Mouse (Mus musculus) lung, postnatal 0 days (tissue): ENCODE results near the gene Gm8660. TPM values are rescaled to one million over a fixed set of nuclear protein-coding genes. Genes with fewer than 3 reads are reported as not detected.
"Not testable (repeated sequence)": the region's sequence is repeated elsewhere in the genome, so short reads cannot be mapped to it uniquely, and the experiment has no call there.

ENCODE experiments used
- ATAC-seq: fragments of 200-750 bp; cut with Nextera tagmentation; 2 replicates; pipeline ENCODE4 v1.8.0; 2017; ENCODE audit warnings: moderate library complexity
- DNase-seq: peaks from one replicate; pipeline ENCODE4 v3.0.0-alpha.2; 2016; ENCODE audit warnings: low spot score
- H3K27ac ChIP-seq: fragments of 300-500 bp; sonication (generic); 2 replicates; pipeline ENCODE4 v1.5.1; 2014; ENCODE audit warnings: antibody characterized with exemption, mild to moderate bottlenecking, low read length, mixed read lengths
- H3K27me3 ChIP-seq: fragments of 300-500 bp; sonication (generic); replicated peaks from 2 replicates; pipeline ENCODE4 v1.6.1; 2014; ENCODE audit warnings: low read length, mixed read lengths; ENCODE audit not compliant: insufficient read depth
- H3K36me3 ChIP-seq: fragments of 300-500 bp; sonication (generic); 2 replicates; pipeline ENCODE4 v1.6.1; 2014; ENCODE audit warnings: low read length, mixed read lengths; ENCODE audit not compliant: insufficient read depth
- H3K4me1 ChIP-seq: fragments of 300-500 bp; sonication (generic); 2 replicates; pipeline ENCODE4 v1.6.1; 2014; ENCODE audit warnings: antibody characterized with exemption, low read depth, low read length, mixed read lengths; ENCODE audit not compliant: insufficient read depth
- H3K4me2 ChIP-seq: fragments of 300-500 bp; sonication (generic); replicated peaks from 2 replicates; pipeline ENCODE4 v1.6.1; 2014; ENCODE audit warnings: low read depth, mild to moderate bottlenecking, low read length, moderate library complexity, mixed read lengths
- H3K4me3 ChIP-seq: fragments of 300-500 bp; sonication (generic); 2 replicates; pipeline ENCODE4 v1.5.1; 2014; ENCODE audit warnings: low read depth, low read length
- H3K9ac ChIP-seq: fragments of 300-500 bp; sonication (generic); replicated peaks from 2 replicates; pipeline ENCODE4 v1.6.1; 2014; ENCODE audit warnings: low read depth, mild to moderate bottlenecking
- H3K9me3 ChIP-seq: fragments of 300-500 bp; sonication (generic); 2 replicates; pipeline ENCODE4 v1.6.1; 2016; ENCODE audit warnings: low read length, mixed read lengths
- WGBS: fragments of 180-500 bp; shearing (Covaris S2); extraction: QIAGEN DNeasy Blood & Tissue Kit; methylation state at CpG from one replicate; pipeline ENCODE4 v1.1.7; 2014; 5-methylcytosine and 5-hydroxymethylcytosine counted together
- polyA plus RNA-seq: library from polyadenylated mRNA; unstranded; fragments of >200 nt; fragmentation: Nextera tagmentation; extraction: Ambion mirVana; gene quantifications from 2 replicates; pipeline ENCODE4 v1.2.1, GENCODE M21; 2015

The Gm8660 gene
- polyA plus RNA-seq, result not detected in 2 replicates

- ATAC-seq, DNase-seq, H3K27me3 ChIP-seq, H3K4me3 ChIP-seq, H3K4me1 ChIP-seq, H3K27ac ChIP-seq, H3K9ac ChIP-seq, H3K9me3 ChIP-seq, H3K4me2 ChIP-seq, H3K36me3 ChIP-seq: not testable (repeated sequence)
- no CpG with 5 or more reads among the region's 1 CpGs for WGBS
Measured at GRCm38 (mm10) chr7:22370939-22371338, at the start of gene Gm8660. Gene Gm8660, minus strand, starts transcription at chr7:22371039.

- not testable (repeated sequence) for ATAC-seq, H3K9ac ChIP-seq, H3K27ac ChIP-seq, H3K4me3 ChIP-seq, H3K9me3 ChIP-seq, H3K27me3 ChIP-seq, DNase-seq, H3K4me2 ChIP-seq, H3K4me1 ChIP-seq, H3K36me3 ChIP-seq
- no CpG with 5 or more reads among the region's 3 CpGs for WGBS
Measured at GRCm38 (mm10) chr7:22413283-22413682, 42.4 kb upstream of the Gm8660 start, which contains the start of gene Vmn1r148. Gene Vmn1r148, plus strand, starts transcription at chr7:22413583.

- H3K9me3 ChIP-seq, H3K9ac ChIP-seq, H3K4me2 ChIP-seq, ATAC-seq, H3K4me3 ChIP-seq, H3K36me3 ChIP-seq, DNase-seq, H3K27me3 ChIP-seq, H3K4me1 ChIP-seq, H3K27ac ChIP-seq: not testable (repeated sequence)
- WGBS, result no CpG with 5 or more reads among the region's 2 CpGs
Measured at GRCm38 (mm10) chr7:22329617-22330016, 41.2 kb downstream of the Gm8660 start, which contains the start of gene Gm4187. Gene Gm4187, minus strand, starts transcription at chr7:22329717.

Other genes with a start within 250 kb of the Gm8660 start
- gene Gm10666, start 236.3 kb downstream of the Gm8660 start, polyA plus RNA-seq, result not detected in 2 replicates
- not detected in 2 replicates for gene Vmn1r142, start 207.0 kb downstream of the Gm8660 start, polyA plus RNA-seq
- gene Vmn1r143, start 181.7 kb downstream of the Gm8660 start, polyA plus RNA-seq, result not detected in 2 replicates
- gene Gm8653, start 169.8 kb downstream of the Gm8660 start, polyA plus RNA-seq, result not detected in 2 replicates
- not detected in 2 replicates for gene Gm8453, start 141.6 kb downstream of the Gm8660 start, polyA plus RNA-seq
- gene Gm4187, start 41.3 kb downstream of the Gm8660 start, polyA plus RNA-seq, result not detected in 2 replicates
- not detected in 2 replicates for gene Vmn1r148, start 42.5 kb upstream of the Gm8660 start, polyA plus RNA-seq
- not detected in 2 replicates for gene Vmn1r149, start 67.2 kb upstream of the Gm8660 start, polyA plus RNA-seq
- not detected in 2 replicates for gene Gm10665, start 93.0 kb upstream of the Gm8660 start, polyA plus RNA-seq
- gene Vmn1r151, start 128.6 kb upstream of the Gm8660 start, polyA plus RNA-seq, result not detected in 2 replicates
- not detected in 2 replicates for gene Vmn1r152, start 151.9 kb upstream of the Gm8660 start, polyA plus RNA-seq
- not detected in 2 replicates for gene Gm8677, start 163.8 kb upstream of the Gm8660 start, polyA plus RNA-seq
- gene Gm4201, start 194.3 kb upstream of the Gm8660 start, polyA plus RNA-seq, result not detected in 2 replicates
- gene Gm4565, start 217.1 kb upstream of the Gm8660 start, polyA plus RNA-seq, result not detected in 2 replicates